Mouse (Mus musculus) bone marrow macrophage, adult 2 months (primary cell): ENCODE results near the gene Taar5.

Experiments
- CTCF ChIP-seq: IDR thresholded peaks from 2 replicates; pipeline ENCODE4 v1.5.1; 2012; ENCODE audit warnings: low read depth, mild to moderate bottlenecking, low read length, moderate library complexity
- POLR2A ChIP-seq: IDR thresholded peaks from 2 replicates; pipeline ENCODE4 v1.6.1; 2012; ENCODE audit warnings: mild to moderate bottlenecking, low read depth, low read length, borderline replicate concordance

DNA sequence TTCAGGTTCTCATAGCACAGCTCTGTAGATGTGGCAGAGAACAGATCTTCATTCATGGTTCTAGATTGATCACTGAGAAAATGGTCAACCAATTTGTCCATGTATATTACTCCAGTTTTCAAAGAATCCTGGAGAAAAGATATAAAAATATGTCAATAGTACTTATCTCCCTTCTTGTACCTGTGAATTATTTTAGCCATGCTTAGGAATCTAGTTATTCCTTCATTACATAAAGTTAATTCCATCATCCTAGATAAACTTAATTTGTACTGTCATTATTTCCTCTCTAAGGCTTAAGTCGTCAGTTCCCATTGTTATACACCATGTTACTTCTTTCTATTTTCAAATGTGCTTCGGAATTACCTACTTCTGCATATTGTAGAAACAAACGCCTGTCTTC is 22.9 kb downstream of the Taar5 start, which contains the start of gene Taar7a:
- TF ChIP-seq CTCF, result no peak
- no peak for TF ChIP-seq POLR2A
